Mouse (Mus musculus): ENCODE data around the gene Clcn1.

The Clcn1 gene

DNA sequence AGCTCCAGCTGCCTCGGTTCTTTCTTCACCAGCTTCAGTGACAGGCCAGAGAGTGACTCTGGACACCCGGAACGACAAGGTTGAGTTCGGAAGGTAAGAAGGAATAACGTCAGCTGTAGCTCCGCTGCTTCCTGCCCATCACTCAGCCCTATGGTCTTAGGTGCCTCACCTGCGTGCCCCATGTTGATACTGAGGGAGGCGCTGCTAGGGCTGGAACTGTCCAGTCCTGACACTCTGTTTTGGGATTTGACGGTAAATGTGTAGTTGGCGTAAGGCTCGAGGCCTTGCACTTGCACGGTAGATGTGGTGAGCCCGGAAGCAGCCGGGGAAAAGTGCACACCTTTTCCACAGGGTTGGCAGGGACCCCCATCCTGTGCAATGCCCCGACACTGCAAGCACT lies 78.1 kb downstream of the Clcn1 start:
- DNase-seq (ENCODE audit: low spot score): no peak

DNA sequence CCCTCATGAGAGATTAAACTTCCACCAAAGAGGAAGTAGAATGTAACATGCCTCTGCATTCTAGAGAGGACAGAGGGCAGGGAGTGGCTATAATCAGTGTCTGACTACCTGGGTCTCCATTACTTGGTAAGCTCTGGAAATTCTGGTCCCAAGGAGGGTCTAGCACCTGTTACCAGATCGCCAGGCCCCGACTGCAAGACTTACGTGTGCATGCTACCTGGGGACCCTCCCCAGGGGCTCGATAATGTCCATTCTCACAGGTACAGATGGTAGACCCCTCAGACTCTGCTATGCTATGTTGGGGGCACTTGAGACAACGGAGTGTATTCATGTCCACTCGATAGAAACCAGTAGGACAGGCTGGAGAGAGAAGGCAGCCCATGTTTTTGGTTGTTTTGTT lies 78.7 kb downstream of the Clcn1 start:
- no peak for DNase-seq (ENCODE audit: low spot score)

Measured in testis, postnatal 14 days (tissue).